Mouse (Mus musculus) erythroblast, embryonic 14.5 days (primary cell): ENCODE results near the gene Asb17.
"Not testable (repeated sequence)": the region's sequence is repeated elsewhere in the genome, so short reads cannot be mapped to it uniquely, and the experiment has no call there.

Source experiments
- GATA1 ChIP-seq: IDR thresholded peaks from 2 replicates; pipeline ENCODE4 v1.6.1; 2012; ENCODE audit warnings: low read length, inconsistent platforms, mixed read lengths
- TAL1 ChIP-seq: IDR thresholded peaks from 3 replicates; pipeline ENCODE4 v1.6.1; 2012; ENCODE audit warnings: low read length, inconsistent platforms, mixed read lengths

- not testable (repeated sequence) for TF ChIP-seq GATA1, TAL1
Observed at GRCm38 (mm10) chr3:153860392-153860791, 16.4 kb downstream of the Asb17 start.
